Mouse (Mus musculus): ENCODE measurements around the gene Hdgf. TPM values are rescaled to one million over a fixed set of nuclear protein-coding genes. Genes with fewer than 3 reads are reported as not detected.
A peak's percentile ranks its signal among the peaks of the same experiment; 100 is the strongest.
"Not testable (repeated sequence)": the region's sequence is repeated elsewhere in the genome, so short reads cannot be mapped to it uniquely, and the experiment has no call there.

Gene Hdgf
- total RNA-seq (2021): 100 to 1,000 TPM; 106 to 112 TPM

DNA sequence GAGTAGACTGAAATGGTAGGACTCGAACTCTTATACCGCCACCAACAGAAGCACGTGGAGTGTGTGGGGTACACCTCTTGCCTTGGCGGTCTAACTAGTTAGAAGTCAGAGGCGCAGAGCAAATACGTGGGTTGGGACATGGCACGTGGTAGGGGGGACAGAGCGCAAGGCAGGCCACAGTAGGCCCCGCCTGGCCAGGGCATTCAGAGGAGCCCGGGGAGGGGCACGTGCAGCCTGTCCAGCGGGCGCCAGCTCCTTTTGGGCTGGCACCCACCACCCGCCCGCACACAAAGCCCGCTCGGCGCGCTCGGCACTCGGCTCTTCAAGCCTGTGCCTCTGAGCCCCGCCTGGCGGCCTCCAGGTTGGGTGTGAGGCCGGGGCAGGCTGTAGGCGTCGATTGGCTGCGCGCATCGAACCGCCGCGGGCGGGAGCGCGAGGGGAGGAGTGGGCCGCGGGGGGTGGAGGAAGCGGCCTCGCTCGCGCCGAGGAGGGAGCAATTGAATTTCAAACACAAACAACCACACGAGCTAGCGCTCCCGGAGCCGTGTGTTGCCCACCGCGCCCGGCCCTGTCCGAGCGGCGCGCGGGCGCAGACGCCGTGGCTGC, at the start of gene Hdgf:
Gene Hdgf, plus strand, starts transcription at position 442 of the 606 bp plus-strand sequence.
- intact Hi-C loops (cut with DNase I): loop anchor here (2.0 kb wide), 1 partner anchor 19 kb away; no protein-coding TSS in a partner anchor
- DNase-seq: peak; percentile 95 to 96

DNA sequence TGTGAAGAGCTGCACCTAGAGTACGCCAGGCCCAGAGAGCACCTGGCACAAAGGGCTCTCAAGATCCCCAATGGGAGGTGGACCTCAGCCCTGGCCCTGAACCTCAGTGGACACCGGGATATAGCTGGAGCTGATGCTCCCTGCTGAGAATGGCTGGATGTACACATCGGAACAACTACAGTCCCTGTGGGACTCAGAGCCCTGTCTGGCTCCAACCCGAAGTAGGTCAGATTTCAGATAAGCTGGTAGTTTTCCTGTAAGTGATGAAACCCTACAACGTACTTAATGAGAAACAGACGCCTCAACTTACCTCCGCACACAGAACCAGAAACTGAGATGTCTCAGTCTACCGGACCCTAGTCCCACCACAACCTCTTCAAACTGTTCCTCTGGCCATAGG, 48.5 kb upstream of the Hdgf start:
- DNase-seq: no peak
- intact Hi-C loops (cut with DNase I): loop anchor here (2.0 kb wide), 1 partner anchor 87 kb away; no protein-coding TSS in a partner anchor

DNA sequence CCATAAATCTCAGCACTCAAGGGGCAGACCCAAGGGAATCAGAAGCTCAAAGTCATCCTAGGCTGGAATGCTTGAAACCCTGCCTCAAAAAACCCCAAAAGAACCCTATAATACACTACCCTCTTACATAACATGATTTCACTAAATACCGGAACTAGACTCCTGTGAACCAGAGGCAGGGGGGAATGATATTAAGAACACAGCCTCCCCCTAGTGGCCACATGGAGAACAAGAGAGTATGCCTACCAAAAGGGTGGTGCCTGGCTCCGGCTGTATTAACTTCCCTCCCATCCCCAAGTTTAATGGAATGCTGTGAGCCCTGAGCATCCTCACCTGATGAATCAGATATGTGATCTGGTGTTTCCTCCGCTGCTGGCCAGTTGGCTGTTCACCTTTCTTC, 46.3 kb upstream of the Hdgf start:
- intact Hi-C loops (cut with DNase I): loop anchor here (2.0 kb wide), 2 partner anchors 63 to 89 kb away; partner anchors contain the start of gene Insrr
- peak; percentile 74 to 79 for DNase-seq

DNA sequence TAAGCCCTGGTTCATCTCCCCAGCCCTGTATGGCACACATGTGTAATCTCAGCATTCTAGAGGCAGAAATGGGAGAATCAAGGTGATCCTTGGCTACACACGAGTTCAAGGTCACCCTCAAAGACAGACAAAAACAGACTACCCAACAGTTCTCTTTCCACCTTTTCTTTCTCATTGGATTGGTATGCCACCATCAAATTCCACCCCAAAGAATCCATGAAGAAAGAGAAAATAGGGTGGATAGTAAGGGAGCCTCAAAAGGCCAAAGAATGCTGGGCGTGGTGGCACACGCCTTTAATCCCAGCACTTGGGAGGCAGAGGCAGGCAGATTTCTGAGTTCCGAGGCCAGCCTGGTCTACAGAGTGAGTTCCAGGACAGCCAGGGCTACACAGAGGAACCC, 42.0 kb upstream of the Hdgf start:
- DNase-seq; intact Hi-C loops (cut with DNase I): not testable (repeated sequence)

DNA sequence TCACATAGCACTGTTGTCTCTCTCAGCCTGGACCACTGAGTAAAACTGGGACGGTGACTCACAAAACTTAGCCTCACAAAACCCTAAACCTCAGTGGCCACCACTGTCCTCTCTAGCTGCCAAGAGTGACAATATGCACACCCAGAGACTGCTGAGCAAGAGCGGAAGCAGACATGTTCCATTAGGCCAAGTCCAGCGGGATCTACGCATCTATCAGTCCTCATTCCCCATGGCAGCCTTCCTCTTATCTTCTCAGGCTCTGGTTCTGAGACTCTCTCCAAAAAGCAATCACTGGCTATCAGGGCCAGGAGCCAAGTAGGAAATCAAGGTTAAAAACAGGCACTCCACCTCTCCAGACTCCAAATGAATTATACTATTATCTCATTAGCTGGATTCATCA, 28.4 kb upstream of the Hdgf start:
- intact Hi-C loops (cut with DNase I): no loop called here
- no peak for DNase-seq

DNA sequence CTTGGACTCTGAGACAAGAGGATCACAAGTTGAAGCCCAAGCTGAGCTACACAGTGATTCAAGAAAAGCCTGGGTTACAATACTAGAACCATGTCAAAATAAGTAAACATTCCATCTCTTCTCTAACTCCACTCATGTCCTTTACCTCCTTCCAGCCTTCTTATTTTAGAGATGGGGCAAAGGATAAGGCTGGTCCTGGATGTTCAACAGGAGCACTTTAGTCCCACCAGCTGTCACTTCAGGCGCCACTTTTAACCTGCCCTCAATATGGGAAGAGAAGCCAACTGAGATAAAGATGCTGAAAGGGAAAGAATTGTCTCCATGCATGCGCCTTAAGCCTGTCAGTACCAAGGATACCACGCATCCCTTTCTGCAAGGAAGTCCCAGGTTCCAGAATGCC, 21.8 kb upstream of the Hdgf start:
- intact Hi-C loops (cut with DNase I): no loop called here

DNA sequence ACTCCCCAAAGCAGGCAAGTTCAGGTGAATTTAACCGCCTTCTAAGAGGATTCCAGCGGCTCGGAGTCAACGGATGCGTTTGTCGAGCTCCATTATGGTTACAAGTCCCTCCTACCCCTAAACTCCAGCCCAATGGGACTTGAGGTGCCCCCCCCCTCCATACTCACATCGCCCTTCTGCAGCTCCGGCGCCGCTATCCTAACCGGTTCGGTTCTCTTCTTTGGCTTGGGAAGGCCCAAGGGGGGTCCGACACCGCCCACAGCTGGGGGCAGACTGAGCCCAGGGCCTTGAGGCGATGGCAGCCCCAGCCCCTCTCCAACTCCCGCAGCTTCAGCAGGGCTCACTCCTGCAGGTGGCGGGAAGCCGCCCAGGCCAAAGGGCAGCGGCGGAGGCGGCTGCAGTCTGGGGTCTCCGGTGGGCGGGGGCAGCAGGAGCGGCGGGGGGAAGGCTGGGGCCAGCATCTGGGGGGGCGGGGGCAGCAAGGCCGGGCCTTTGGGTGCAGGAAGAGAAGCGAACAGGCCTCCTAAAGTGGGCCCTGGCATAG, 21.3 kb upstream of the Hdgf start:
- intact Hi-C loops (cut with DNase I): no loop called here
- DNase-seq: peak; percentile 44 to 62

More for the DNA sequence above, 21.8 kb upstream of the Hdgf start:
- DNase-seq: no peak

DNA sequence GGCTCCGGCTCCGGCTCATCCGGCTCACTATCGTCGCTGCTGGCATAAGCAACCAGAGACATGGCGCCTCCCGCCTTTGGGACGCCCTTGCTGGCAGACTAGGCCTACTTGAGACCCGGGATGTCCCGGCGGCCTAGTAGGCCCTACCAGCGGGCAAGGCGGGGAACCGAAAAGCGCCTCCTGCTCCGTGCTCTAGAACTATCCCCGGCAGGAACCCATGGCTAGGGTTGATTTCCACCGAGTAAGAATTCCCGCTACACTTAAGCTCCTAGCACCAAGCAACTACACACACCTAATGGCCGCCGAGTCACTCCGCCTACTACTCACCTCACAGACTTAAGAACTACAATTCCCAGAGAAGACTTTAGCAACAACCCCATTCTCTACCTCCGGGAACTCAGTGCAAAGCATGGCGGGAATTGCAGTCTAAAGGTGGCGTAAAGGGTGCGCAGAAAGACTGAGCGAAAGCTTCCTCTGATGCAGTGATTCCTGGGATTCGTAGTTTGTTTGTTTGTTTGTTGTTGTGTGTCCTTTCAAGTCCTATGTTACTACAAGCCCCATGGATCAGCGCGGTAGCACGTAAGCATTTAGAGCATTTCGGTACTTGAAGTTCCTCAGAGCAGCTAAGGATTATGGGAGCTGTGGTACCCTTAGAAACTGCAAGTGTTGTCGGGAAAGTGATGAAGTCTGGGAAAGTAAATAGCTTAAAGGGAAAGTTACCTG, 20.7 kb upstream of the Hdgf start, which contains the start of gene Prcc:
Gene Prcc, minus strand, starts transcription at position 328 of the 723 bp plus-strand sequence.
- DNase-seq: peak; percentile 95 to 96
- intact Hi-C loops (cut with DNase I): loop anchor here (2.0 kb wide), 1 partner anchor 19 kb away; no protein-coding TSS in a partner anchor

DNA sequence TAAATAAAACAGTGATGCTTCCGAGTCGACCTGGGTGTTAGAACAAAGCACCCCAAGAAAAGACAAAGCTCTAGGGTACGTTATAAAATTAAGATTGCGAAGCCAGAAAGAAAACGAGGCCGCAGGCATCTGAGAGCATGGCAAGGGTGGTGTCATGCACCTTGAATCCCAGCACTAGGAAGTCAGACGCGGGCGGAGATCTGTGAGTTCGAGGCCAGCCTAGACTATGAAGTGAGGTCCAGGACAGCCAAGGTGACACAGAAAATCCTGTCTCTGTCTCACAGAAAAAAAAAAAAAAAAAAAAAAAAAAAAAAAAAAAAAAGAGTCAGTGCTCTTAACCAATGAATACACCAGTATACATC, 20.1 kb upstream of the Hdgf start:
- intact Hi-C loops (cut with DNase I): loop anchor here (2.0 kb wide), 1 partner anchor 19 kb away; no protein-coding TSS in a partner anchor

DNA sequence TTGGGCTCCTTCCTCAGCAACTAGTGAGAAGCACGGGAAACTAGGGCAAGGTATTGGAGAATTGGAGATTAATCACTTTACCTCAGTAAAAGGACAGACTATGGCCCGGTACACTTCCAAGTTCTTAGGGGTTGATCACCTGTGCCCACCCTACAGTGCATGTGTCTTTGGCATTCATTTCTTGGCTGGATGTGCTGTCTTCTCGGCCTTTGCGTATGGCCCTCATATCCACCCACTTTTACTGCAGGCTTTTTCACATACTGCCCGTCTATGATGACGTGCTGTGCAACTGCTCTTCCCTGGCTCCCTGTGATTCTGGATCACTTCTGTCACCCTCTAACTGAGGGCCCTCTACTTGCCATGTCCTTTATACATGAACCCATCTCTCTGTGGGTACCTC, 19.7 kb upstream of the Hdgf start:
- no peak for DNase-seq
- intact Hi-C loops (cut with DNase I): loop anchor here (2.0 kb wide), 1 partner anchor 18 kb away; no protein-coding TSS in a partner anchor

More for the DNA sequence above, 20.1 kb upstream of the Hdgf start:
- no peak for DNase-seq

DNA sequence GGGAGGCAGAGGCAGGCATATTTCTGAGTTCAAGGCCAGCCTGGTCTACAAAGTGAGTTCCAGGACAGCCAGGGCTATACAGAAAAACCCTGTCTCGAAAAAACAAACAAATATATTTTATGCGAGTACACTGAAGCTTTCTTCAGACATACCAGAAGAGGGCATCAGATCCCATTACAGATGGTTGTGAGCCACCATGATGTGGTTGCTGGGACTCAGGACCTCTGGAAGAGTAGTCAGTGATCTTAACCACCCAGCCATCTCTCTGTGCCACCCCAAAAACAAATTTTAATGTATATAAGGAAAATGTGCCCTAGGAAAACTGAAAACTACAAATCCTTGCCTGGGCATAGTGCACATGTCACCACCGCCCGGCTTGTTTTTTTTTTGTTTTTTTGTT, 18.7 kb upstream of the Hdgf start:
- not testable (repeated sequence) for DNase-seq
- intact Hi-C loops (cut with DNase I): loop anchor here (2.0 kb wide), 1 partner anchor 17 kb away; no protein-coding TSS in a partner anchor

DNA sequence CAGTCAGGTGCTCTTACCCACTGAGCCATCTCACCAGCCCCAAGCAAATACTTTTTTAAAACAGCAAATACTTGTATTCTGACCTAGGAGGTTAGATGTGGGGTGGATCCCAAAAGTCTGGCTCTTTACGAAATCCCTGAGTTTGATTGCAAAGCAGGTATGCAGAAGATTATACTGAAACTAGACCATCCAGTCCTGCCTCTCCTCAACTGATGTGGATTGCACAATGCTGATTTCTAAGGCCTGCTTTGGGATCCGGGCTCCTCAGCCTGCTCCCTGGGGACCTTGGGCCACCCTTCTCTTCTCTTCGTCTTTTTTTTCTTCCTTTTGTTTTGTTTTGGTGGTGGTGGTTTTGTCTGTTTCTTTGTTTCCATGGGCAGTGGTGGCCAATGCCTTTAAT, 14.6 kb upstream of the Hdgf start:
- DNase-seq: no peak
- intact Hi-C loops (cut with DNase I): no loop called here

DNA sequence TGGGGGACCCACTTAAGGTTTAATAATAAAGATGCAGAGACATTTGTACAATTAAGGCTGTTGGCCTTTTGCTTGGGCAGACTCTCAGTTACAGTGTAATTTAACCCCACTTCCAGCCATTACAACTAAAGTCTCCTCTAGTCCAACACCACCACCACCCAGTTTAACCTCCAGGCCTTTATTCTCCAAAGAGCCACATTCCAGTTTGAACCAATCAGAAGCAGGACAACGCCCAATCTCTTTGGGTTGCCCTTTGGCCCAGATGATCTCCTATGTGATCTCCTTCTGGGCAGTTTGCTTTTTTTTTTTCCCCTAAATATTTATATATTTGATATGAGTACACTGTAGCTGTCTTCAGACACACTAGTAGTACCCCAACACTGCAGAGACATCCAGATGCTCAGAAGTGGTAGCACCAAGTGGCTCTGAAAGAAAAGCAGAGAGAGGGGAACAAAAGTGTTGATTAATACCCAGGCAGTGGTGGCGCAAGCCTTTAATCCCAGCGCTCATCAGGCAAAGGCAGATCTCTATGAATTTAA, 12.7 kb upstream of the Hdgf start:
- intact Hi-C loops (cut with DNase I): no loop called here
- no peak for DNase-seq

DNA sequence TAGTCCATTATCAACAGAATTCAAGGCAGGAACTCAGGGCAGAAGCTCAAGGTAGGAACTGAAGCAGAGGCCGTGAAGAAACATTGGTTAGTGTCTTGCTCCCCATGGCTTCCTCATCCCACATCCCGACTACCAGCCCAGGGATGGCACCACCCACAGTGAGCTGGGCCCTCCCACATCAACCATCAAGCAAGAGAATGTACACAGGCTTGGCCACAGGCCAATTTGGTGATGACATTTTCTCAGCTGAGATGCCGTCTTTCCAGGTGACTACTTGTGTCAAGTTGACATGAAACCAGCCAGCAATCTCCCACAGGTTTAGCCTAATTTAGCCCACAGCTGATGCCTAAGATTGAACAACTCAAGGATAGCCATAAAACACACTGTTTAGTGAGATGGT, 6.9 kb upstream of the Hdgf start:
- intact Hi-C loops (cut with DNase I): no loop called here
- DNase-seq: no peak

DNA sequence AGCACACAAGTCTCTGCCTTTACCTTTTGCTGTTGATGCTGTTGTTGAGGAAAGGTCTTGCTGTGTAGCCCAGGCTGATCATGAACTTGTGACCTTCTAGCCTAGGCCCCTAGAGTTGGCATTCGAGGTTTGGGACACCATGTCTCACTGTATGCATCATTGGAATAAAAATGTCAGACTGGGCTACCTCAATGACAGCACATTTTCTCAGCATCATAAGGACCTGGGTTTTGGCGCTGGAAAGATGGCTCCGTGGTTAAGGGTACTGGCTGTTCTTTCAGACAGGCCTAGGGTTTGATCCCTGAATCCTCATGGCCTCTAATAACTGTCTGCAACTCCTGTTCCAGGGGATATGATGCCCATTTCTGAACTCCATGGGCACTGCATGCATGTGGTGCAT, 6.3 kb upstream of the Hdgf start:
- intact Hi-C loops (cut with DNase I): no loop called here
- no peak for DNase-seq

DNA sequence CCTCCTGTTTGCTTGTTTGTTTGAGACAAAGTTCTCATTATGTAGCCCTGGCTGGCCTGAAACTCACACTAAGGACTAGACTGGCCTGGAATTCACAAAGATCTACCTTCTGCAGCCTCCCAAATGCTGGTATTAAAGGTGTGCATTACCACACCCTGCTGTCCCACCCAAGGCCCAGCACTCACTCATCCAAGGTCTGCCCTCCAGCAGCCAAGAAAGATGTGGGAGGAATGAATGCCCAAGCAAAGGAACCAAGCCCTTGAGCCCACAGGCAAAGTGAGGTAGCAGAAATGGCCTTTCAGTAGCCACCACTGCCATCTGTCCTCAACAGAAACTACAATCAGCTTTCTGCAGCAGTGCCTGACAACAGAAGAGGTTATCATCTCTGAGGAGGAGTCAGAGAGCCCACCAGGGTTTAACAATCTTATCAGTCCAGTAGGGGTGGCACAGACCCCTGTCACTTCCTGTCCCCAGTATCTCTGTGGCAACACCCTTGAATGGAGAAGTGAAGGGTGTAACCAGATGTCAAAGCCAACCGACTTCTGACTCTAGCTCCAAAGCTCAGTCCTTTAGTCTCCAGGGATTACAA, 5.0 kb upstream of the Hdgf start:
- intact Hi-C loops (cut with DNase I): no loop called here

DNA sequence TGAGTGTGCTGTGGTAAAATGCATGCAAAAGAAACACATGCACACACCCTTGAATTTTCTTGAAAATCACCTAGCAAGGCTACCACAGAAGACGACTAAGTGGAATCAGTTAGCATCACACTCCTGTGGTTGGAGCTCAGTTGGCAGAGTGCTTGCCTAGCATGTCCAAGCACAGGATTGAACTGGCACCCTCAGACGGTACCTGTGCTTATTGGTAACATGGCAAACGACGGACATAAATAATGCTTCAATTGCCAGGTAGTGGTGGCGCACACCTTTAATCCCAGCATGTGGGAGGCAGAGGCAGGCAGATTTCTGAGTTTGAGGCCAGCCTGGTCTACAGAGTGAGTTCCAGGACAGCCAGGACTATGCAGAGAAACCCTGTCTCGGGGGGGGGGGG, 4.2 kb upstream of the Hdgf start:
- intact Hi-C loops (cut with DNase I); DNase-seq: not testable (repeated sequence)

More for the DNA sequence above, 5.0 kb upstream of the Hdgf start:
- no peak for DNase-seq

DNA sequence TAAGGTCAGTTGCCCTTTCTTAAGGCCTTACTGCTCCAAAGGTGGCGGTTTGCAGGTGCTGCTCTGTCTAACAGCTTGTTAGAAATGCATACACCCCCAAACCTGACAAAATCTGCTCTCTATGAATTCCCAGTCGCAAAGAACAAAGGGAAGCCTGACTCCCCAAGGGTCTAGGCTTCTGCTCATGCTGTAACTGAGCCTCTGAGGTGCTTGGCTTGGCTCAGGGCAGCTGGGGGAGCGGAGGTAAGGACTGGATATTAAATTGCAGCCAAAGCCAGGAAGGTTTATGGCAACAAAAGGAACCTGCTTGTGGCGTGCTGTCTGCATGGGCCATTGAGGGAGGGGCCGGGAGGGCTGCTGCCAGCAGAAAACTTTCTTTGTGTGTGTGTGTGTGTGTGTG, 2.3 kb upstream of the Hdgf start:
- intact Hi-C loops (cut with DNase I): loop anchor here (2.0 kb wide), 1 partner anchor 17 kb away; no protein-coding TSS in a partner anchor

DNA sequence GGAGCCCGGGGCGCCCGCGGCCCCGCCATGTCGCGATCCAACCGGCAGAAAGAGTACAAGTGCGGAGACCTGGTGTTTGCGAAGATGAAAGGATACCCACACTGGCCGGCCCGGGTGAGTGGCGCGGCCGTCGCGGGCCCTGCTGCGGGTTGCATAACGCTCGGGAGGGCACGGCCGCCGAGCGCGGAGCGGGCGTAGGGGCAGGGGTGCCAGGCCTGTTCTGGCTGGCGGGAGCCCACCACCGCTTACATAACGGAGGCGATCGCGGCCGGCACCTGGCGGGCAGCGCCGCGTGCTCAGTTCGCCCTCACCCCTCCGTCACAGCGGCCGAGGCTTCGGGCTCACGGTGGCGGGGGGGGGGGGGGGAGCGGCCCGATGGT, 470 bp downstream of the Hdgf start:
- intact Hi-C loops (cut with DNase I): no loop called here
- peak; percentile 70 to 74 for DNase-seq

More for the DNA sequence above, 2.3 kb upstream of the Hdgf start:
- no peak for DNase-seq

DNA sequence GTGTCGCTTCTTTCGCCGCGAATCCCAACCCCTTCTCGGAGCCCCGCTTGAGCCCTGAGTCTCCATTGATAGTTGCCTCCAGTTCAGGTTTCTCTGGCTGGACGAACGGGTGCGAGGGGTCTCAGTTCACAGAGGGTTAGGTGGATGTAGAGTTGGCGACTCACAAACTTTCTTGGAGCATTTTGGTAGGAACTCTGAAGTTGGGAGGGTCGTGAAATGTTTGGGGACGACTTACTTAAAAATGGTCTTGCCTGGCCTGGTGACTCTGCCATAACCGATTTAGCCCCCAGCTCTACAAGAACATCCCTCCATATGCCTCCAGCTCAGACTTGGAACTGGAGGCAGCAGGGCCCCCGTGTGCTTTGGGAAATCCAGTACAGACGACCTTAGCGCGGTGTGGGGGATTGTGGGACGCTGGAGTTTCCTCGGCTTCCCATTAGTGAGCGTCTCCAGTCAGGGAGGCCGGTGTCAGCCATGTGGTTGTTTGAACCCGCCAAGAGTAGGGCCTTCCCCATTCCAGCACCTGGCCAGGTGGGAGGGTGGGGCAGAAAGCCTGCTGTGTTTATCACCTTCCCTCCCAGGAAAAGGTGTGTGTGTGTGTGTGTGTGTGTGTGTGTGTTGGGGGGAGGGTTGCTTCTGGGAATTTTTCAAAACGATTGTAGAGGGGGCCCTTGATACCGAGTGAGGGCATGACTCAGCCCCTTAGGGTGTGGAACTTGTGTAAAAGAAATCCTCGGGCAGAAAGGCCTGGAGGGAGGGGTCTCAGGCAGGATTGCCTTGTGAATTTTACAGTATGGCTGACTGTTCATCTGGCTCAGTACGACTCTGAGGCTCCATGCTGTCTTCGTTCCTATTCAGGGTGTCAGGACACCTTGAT, 1.1 kb downstream of the Hdgf start:
- intact Hi-C loops (cut with DNase I): no loop called here
- peak; percentile 45 to 57 for DNase-seq
